Mouse (Mus musculus) midbrain, embryonic 10.5 days (tissue): ENCODE data around the gene Nif3l1. TPM values are rescaled to one million over a fixed set of nuclear protein-coding genes. Genes with fewer than 3 reads are reported as not detected.
A peak's percentile ranks its signal among the peaks of the same experiment; 100 is the strongest.

Experiments
- DNase-seq: peaks from one replicate; pipeline ENCODE4 v3.0.0-alpha.2; 2017; ENCODE audit warnings: low spot score
- H3K27ac ChIP-seq: fragments of 300-500 bp; sonication (generic); replicated peaks from 2 replicates; pipeline ENCODE4 v1.5.1; 2016; ENCODE audit warnings: mild to moderate bottlenecking
- H3K27me3 ChIP-seq: fragments of 300-500 bp; sonication (generic); 2 replicates; pipeline ENCODE4 v1.6.1; 2016; ENCODE audit warnings: low read depth, mild to moderate bottlenecking; ENCODE audit not compliant: poor library complexity, severe bottlenecking
- H3K36me3 ChIP-seq: fragments of 300-500 bp; sonication (generic); 2 replicates; pipeline ENCODE4 v1.6.1; 2016; ENCODE audit warnings: mild to moderate bottlenecking, moderate library complexity
- H3K4me1 ChIP-seq: fragments of 300-500 bp; sonication (generic); 2 replicates; pipeline ENCODE4 v1.6.1; 2016
- H3K4me3 ChIP-seq: fragments of 300-500 bp; sonication (generic); 2 replicates; pipeline ENCODE4 v1.5.1; 2016; ENCODE audit warnings: mild to moderate bottlenecking, moderate library complexity
- H3K9me3 ChIP-seq: fragments of 300-500 bp; sonication (generic); replicated peaks from 2 replicates; pipeline ENCODE4 v1.6.1; 2016; ENCODE audit warnings: mild to moderate bottlenecking
- WGBS: fragments of 180-500 bp; shearing (Covaris S2); methylation state at CpG from one replicate; pipeline ENCODE4 v1.1.7; 2016; 5-methylcytosine and 5-hydroxymethylcytosine counted together
- polyA plus RNA-seq: library from polyadenylated mRNA; unstranded; fragments of >200 nt; fragmentation: Nextera tagmentation; extraction: Ambion mirVana; gene quantifications from 2 replicates; pipeline ENCODE4 v1.2.1, GENCODE M21; 2016

Gene Nif3l1
- polyA plus RNA-seq, 1 experiment from 2014 or later = 70.8 TPM

DNA sequence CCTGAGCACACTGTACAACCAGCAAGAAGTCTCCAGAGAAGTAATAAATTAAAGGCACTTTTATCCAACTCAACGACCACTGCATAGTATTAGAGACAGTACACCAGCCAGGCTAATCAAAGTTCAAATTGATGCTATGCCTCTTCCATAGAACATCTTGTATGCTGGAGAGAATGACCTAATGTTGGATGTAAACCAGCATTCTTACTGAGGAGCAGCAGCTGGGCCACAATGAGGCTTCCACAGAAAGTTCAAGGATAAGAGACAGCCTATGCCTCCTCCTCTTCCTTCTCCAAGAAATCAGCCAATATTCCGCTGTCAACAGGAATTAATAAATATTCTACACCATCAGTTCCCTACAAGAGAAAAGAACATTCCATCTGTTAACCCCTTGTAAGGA lies 19.0 kb downstream of the Nif3l1 start:
- Histone ChIP-seq H3K27me3 (no peaks in the 10 kb centered on the region), H3K4me1 (no peaks in the 10 kb centered on the region), H3K27ac (no peak overlapping the region), H3K4me3 (no peak overlapping the region), H3K36me3 (peaks cover 98% of the 10 kb centered on the region), H3K9me3 (no peaks in the 10 kb centered on the region)
- 94% methylated on average over 2 of the region's 2 CpGs for WGBS
- no peak for DNase-seq

- DNase-seq = no peak
- H3K4me1 ChIP-seq = no peaks in the 10 kb centered on the region
- no peaks in the 10 kb centered on the region for H3K27me3 ChIP-seq
- no peak overlapping the region for H3K27ac ChIP-seq
- peaks cover 98% of the 10 kb centered on the region for H3K36me3 ChIP-seq
- H3K9me3 ChIP-seq = no peaks in the 10 kb centered on the region
- H3K4me3 ChIP-seq = no peak overlapping the region
- WGBS = 94% methylated on average over 4 of the region's 4 CpGs
These were observed 20.1 kb downstream of the Nif3l1 start for GRCm38 (mm10) chr1:58465042-58465441.

DNA sequence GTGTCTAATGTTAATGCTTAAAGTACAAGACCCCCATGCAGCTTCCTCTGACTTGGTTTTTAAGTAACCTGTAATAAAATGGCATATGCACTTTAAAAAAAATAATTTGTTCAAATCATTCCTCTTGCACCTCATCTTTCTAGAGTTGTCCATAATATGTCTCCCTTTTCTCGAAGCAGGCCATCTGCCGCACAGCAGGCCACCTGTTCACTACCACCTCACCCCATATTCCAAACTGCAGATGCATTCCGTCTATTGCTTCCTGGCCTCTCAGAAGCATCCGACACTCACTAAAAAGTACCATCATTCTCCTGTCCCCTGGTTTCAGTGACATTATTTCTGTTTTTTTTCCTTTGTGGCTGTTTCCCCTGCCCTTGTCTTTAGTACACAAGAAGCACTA lies 20.6 kb downstream of the Nif3l1 start:
- DNase-seq = no peak
- Histone ChIP-seq H3K4me3 (no peak overlapping the region), H3K36me3 (peaks cover 98% of the 10 kb centered on the region), H3K9me3 (no peaks in the 10 kb centered on the region), H3K27me3 (no peaks in the 10 kb centered on the region), H3K4me1 (no peaks in the 10 kb centered on the region), H3K27ac (no peak overlapping the region)
- 95% methylated on average over 4 of the region's 4 CpGs for WGBS

GRCm38 (mm10) chr1:58475662-58476061 lies 30.7 kb downstream of the Nif3l1 start:
- no peaks in the 10 kb centered on the region for H3K27me3 ChIP-seq
- DNase-seq = no peak
- H3K4me1 ChIP-seq = no peaks in the 10 kb centered on the region
- H3K9me3 ChIP-seq = no peaks in the 10 kb centered on the region
- H3K36me3 ChIP-seq = peaks cover 97% of the 10 kb centered on the region
- 95% methylated on average over 8 of the region's 8 CpGs for WGBS
- no peak overlapping the region for H3K27ac ChIP-seq
- no peak overlapping the region for H3K4me3 ChIP-seq

DNA sequence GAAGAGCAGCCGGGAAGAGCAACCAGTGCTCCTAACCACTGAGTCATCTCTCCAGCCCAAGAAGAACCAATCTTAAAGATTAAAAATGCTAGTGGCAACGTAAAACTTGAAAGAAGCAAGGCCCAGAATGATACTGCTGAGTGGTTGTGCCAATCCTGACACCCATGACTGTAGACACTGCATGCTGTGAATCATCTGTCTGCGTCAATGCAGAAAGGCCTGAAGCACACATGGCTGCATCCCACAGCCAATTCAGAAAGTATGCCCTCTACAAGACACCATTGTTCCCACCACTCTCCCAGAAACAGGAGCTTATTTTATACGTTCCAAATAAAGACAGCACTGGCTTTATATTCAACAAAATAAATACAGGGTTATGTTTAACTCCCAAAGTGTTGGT lies 37.7 kb downstream of the Nif3l1 start:
- DNase-seq = no peak
- Histone ChIP-seq H3K4me3 (no peak overlapping the region), H3K9me3 (no peaks in the 10 kb centered on the region), H3K27ac (no peak overlapping the region), H3K36me3 (peaks cover 98% of the 10 kb centered on the region), H3K4me1 (no peaks in the 10 kb centered on the region), H3K27me3 (no peaks in the 10 kb centered on the region)
- 95% methylated on average over 4 of the region's 4 CpGs for WGBS

DNA sequence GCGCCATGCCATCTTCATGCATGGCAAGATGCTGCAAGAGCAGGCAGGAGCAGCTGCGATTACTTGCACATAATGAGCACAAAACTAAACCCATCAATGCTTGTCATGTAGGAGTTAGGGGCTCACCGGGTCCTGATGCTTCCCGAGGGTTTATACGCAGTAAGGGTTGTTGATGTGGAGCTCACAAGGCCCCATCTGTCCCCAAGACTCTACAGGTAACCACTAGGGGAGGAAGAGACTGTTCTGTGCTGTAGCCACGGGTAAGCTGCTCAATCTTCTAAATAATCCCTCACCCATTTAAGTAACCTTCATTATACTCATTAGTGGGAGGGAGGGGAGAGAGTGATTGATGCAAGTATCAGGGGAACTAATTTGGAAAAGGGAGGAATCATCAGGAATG lies 50.7 kb downstream of the Nif3l1 start:
- DNase-seq = no peak
- Histone ChIP-seq H3K36me3 (peaks cover 99% of the 10 kb centered on the region), H3K27me3 (no peaks in the 10 kb centered on the region), H3K4me3 (no peak overlapping the region), H3K27ac (no peak overlapping the region), H3K4me1 (no peaks in the 10 kb centered on the region), H3K9me3 (no peaks in the 10 kb centered on the region)
- WGBS = 94% methylated on average over 6 of the region's 6 CpGs

DNA sequence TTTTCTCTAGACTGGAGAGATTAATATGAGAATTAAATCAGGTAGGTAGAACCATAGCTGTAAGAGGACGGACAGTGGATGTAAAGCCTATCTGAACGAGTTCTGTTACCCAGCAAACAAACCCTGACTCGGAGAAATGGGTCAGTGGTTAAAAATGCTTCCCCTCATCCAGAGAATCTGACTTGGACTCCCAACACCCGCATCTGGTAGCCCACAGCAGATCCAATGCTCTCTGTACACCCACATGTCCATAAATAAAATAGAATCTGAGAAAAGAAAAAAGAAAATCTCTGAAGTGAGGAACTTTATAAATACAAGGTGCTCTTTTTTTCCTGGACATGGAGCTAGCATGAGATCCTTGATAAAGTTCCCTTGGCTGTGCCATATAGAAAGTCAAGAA lies 52.7 kb downstream of the Nif3l1 start:
- Histone ChIP-seq H3K4me3 (no peak overlapping the region), H3K9me3 (no peaks in the 10 kb centered on the region), H3K36me3 (peaks cover 90% of the 10 kb centered on the region), H3K4me1 (no peaks in the 10 kb centered on the region), H3K27ac (no peak overlapping the region), H3K27me3 (no peaks in the 10 kb centered on the region)
- 95% methylated on average over 4 of the region's 4 CpGs for WGBS
- DNase-seq = no peak

DNA sequence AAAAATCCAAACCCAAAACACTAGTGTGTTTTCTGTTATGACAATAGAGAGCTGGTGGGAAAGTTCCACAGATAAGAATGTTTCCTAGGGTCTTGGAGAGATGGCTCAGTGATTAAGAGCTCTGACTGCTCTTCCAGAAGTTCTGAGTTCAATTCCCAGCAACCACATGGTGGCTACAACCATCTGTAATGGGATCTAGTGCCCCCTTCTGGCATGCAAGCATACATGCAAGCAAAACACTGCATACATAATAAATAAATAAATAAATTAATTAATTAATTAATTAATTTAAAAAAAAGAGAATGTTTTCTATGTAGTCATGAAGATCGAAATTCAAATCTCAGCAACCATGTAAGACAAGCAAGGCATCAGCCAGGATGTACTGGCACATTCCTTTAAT lies 53.8 kb downstream of the Nif3l1 start:
- H3K27me3 ChIP-seq = no peaks in the 10 kb centered on the region
- peaks cover 10% of the 10 kb centered on the region for H3K4me1 ChIP-seq
- WGBS = 95% methylated on average over 1 of the region's 1 CpGs
- H3K9me3 ChIP-seq = no peaks in the 10 kb centered on the region
- H3K27ac ChIP-seq = no peak overlapping the region
- no peak overlapping the region for H3K4me3 ChIP-seq
- no peak for DNase-seq
- H3K36me3 ChIP-seq = peaks cover 79% of the 10 kb centered on the region

GRCm38 (mm10) chr1:58503134-58503533 lies 58.2 kb downstream of the Nif3l1 start:
- no peak overlapping the region for H3K27ac ChIP-seq
- peaks cover 55% of the 10 kb centered on the region for H3K36me3 ChIP-seq
- H3K4me3 ChIP-seq = peak overlapping the region; percentile 90; the same call in 1 of the 2 replicates
- peaks cover 14% of the 10 kb centered on the region for H3K4me1 ChIP-seq
- no peak for DNase-seq
- H3K9me3 ChIP-seq = peaks cover 25% of the 10 kb centered on the region
- no peaks in the 10 kb centered on the region for H3K27me3 ChIP-seq

- Histone ChIP-seq H3K4me1 (peaks cover 14% of the 10 kb centered on the region), H3K36me3 (peaks cover 54% of the 10 kb centered on the region), H3K9me3 (peaks cover 33% of the 10 kb centered on the region), H3K27me3 (no peaks in the 10 kb centered on the region), H3K4me3 (peak overlapping the region; percentile 90), H3K27ac (peak overlapping the region; percentile 94)
- no peak for DNase-seq
- WGBS = 37% methylated on average over 9 of the region's 9 CpGs
These were observed 58.9 kb downstream of the Nif3l1 start for GRCm38 (mm10) chr1:58503793-58504370.

DNA sequence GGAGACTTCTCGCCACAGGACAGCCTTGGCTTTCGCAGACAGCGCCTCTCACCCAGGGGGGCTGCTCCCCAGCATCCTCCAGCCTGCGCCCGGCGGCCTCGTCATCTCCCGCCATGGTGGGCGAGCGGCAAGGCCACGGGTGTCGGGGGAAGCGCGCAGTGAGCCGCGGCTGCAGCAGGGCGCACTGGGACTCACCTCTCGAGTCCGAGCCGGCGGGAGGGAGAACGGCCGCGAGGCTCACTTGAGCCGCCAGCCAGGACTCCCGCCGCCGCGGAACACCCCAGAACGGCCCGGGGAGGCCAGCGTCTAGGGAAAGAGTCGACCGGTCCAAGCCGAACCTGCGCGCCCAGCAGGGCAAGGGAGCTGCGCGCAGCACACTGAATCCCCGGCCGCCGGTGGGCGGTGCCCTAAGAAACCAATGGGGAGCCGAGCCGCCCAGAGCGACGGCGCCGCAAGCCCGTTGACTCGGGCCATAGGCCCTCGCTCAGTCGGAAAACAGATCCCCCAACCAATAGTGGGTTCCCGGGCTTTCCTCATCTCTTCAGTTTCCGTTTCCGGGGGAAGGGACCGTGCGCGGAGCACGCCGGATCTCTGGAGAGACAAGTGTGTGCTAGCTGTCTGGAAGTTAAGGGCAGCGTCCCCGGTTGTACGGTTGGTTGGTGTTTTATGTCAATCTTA lies 59.8 kb downstream of the Nif3l1 start, which contains the start of gene Orc2:
Gene Orc2, minus strand, starts transcription at position 533 of the 678 bp plus-strand sequence.
- peak; percentile 91 for DNase-seq
- H3K9me3 ChIP-seq = peaks cover 36% of the 10 kb centered on the region
- H3K4me3 ChIP-seq = peak within 1 kb of the TSS; percentile 90
- peaks cover 14% of the 10 kb centered on the region for H3K4me1 ChIP-seq
- peak within 1 kb of the TSS; percentile 94 for H3K27ac ChIP-seq
- under 1% methylated on average over 64 of the region's 64 CpGs for WGBS
- peaks cover 48% of the 10 kb centered on the region for H3K36me3 ChIP-seq
- no peaks in the 10 kb centered on the region for H3K27me3 ChIP-seq

GRCm38 (mm10) chr1:58507249-58507648 lies 62.3 kb downstream of the Nif3l1 start:
- no peak overlapping the region for H3K27ac ChIP-seq
- H3K27me3 ChIP-seq = no peaks in the 10 kb centered on the region
- no peak overlapping the region for H3K4me3 ChIP-seq
- H3K4me1 ChIP-seq = peaks cover 14% of the 10 kb centered on the region
- DNase-seq = no peak
- peaks cover 28% of the 10 kb centered on the region for H3K36me3 ChIP-seq
- 96% methylated on average over 3 of the region's 3 CpGs for WGBS
- peaks cover 47% of the 10 kb centered on the region for H3K9me3 ChIP-seq
